ENCODE assay signal across 14 mouse cellular contexts in the genomic region with DNA sequence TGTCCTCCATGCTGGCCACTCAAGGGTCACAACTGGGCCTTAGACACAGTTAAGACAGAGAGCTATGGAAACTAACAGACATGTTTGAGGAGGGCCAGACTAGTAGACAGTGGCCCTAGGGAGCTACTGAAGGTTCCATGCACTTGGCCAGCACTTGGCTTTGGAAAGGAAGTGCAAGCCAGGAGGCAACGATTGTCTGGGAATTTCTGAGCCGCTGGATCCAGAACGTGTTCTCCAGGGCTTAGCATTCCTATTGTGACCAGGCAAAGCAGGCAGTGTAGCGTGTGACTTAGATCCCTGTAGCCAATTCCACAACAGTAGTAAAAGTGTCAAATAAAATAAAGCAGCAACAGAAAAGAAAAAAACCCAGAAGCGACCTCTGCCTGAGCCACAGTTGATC. TPM values are rescaled to one million over a fixed set of nuclear protein-coding genes. Genes with fewer than 3 reads are reported as not detected.
DNase-seq lines count a peak whose midpoint lies in the region.
"Had no signal": no experiment of that assay in that cellular context is flagged by ENCODE, and none has a peak within 500 bp of the region (broad histone marks: within the 10 kb centered on the region; RNA-seq: fewer than 3 reads in every experiment).

No protein-coding gene starts in this region.

- DNase-seq in heart, adult 11 months = peak; percentile 93
- DNase-seq in heart, adult 8-10 months (ENCODE audit: low spot score) = no peak
- DNase-seq in adipocyte (ENCODE audit: low spot score) = peak; percentile 33
- peak; percentile 54 for DNase-seq in fibroblast of lung, adult 2 months (ENCODE audit: low read depth)
- no peak for DNase-seq in spleen, postnatal 4 days (ENCODE audit: low spot score in 2 of 2)
- DNase-seq in urinary bladder, postnatal 14 days (ENCODE audit: low spot score) = no peak
- DNase-seq: adrenal gland, adult 8-10 months; adrenal gland, postnatal 25 days; cerebellum, adult 11-12 months; cerebellum, adult 8-10 months; cerebellum, postnatal 10 days; forebrain, postnatal 0 days; kidney, adult 18-20 months had no signal

RNA-seq across cellular contexts. Expression of a gene that starts 14.1 kb away (rescaled TPM):
- 1 to 10 TPM; 4.6 to 7.7 (median 5.3) TPM for total RNA-seq in heart, adult 8-10 months (2022)

RNA-seq across cellular contexts. Expression of a gene that starts 54.2 kb away (rescaled TPM):
- total RNA-seq in heart, adult 8-10 months (2022) = under 1 TPM in 2 of 4 experiments, not detected in 2; 0.11 to 0.16 TPM
- total RNA-seq: MEL had no signal

Comparison
In these comparisons a context has a peak if more than half of its experiments do, and no peak if none do; other contexts are left out.
1. DNase-seq: peak in heart, adult 11 months (single experiment), adipocyte (single experiment) and fibroblast of lung, adult 2 months (single experiment); none in heart, adult 8-10 months (single experiment), spleen, postnatal 4 days (0 of 2) and urinary bladder, postnatal 14 days (single experiment).